Mouse (Mus musculus) hindbrain, postnatal 0 days (tissue): ENCODE results near the gene Nek10. TPM values are rescaled to one million over a fixed set of nuclear protein-coding genes. Genes with fewer than 3 reads are reported as not detected.

Source experiments
- ATAC-seq: fragments of 200-750 bp; cut with Nextera tagmentation; 2 replicates; pipeline ENCODE4 v1.8.0; 2017; ENCODE audit warnings: mild to moderate bottlenecking, moderate TSS enrichment, moderate library complexity
- DNase-seq: peaks from one replicate; pipeline ENCODE4 v3.0.0-alpha.2; 2015; ENCODE audit warnings: low spot score
- H3K27ac ChIP-seq: fragments of 300-500 bp; sonication (generic); 2 replicates; pipeline ENCODE4 v1.5.1; 2014; ENCODE audit warnings: mild to moderate bottlenecking
- H3K27me3 ChIP-seq: fragments of 300-500 bp; sonication (generic); 2 replicates; pipeline ENCODE4 v1.6.1; 2014; ENCODE audit warnings: low read length, mixed read lengths; ENCODE audit not compliant: insufficient read depth
- H3K36me3 ChIP-seq: fragments of 300-500 bp; sonication (generic); 2 replicates; pipeline ENCODE4 v1.6.1; 2014; ENCODE audit warnings: low read length, mixed read lengths; ENCODE audit not compliant: insufficient read depth
- H3K4me1 ChIP-seq: fragments of 300-500 bp; sonication (generic); 2 replicates; pipeline ENCODE4 v1.6.1; 2014; ENCODE audit warnings: antibody characterized with exemption, low read length, mixed read lengths; ENCODE audit not compliant: insufficient read depth
- H3K4me2 ChIP-seq: fragments of 300-500 bp; sonication (generic); 2 replicates; pipeline ENCODE4 v1.6.1; 2014; ENCODE audit warnings: low read depth, mild to moderate bottlenecking, low read length, moderate library complexity, mixed read lengths
- H3K4me3 ChIP-seq: fragments of 300-500 bp; sonication (generic); 2 replicates; pipeline ENCODE4 v1.5.1; 2014; ENCODE audit warnings: low read length
- H3K9ac ChIP-seq: fragments of 300-500 bp; sonication (generic); replicated peaks from 2 replicates; pipeline ENCODE4 v1.6.1; 2014; ENCODE audit warnings: mild to moderate bottlenecking, low read length, moderate library complexity, mixed read lengths
- H3K9me3 ChIP-seq: fragments of 300-500 bp; sonication (generic); 2 replicates; pipeline ENCODE4 v1.6.1; 2016; ENCODE audit warnings: low read length, mixed read lengths
- CTCF ChIP-seq: IDR thresholded peaks from 2 replicates; pipeline ENCODE4 v1.5.1; 2016; ENCODE audit warnings: antibody characterized with exemption, control low read depth, low read depth
- WGBS: fragments of 180-500 bp; shearing (Covaris S2); extraction: QIAGEN DNeasy Blood & Tissue Kit; methylation state at CpG from one replicate; pipeline ENCODE4 v1.1.7; 2014; 5-methylcytosine and 5-hydroxymethylcytosine counted together
- polyA plus RNA-seq: library from polyadenylated mRNA; unstranded; fragments of >200 nt; fragmentation: Nextera tagmentation; extraction: Ambion mirVana; gene quantifications from 2 replicates; pipeline ENCODE4 v1.2.1, GENCODE M21; 2015
- total RNA-seq: library from RNA; depleted of rRNA; stranded (reverse); fragments of >200 nt; gene quantifications from 2 replicates; pipeline ENCODE4 v1.2.3, GENCODE M21; 2014; rRNA removed

Gene Nek10
- total and polyA plus RNA-seq, 2 experiments from 2014 or later, result 0.13 to 0.68 TPM

DNA sequence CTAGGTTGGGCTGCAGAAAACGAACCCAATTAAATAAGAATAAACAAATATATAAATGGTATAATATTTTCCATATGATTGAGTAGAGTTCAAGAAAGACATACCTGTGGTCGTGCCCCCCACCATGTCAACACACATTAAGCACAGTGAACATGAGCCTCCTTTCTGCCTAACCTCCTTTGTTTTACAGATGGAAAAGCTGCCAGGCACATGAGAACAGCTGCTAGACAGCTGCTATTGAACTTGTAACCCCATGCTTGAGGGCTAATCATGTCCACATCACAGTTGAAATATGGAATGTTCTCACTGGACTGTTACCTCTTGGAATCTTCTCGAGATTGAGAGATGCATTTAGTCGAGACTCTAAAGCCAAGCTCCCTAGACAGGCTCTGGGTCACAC lies 245.0 kb downstream of the Nek10 start:
- ATAC-seq, result no peak
- H3K9me3 ChIP-seq, result no peaks in the 10 kb centered on the region
- no peak overlapping the region for H3K4me3 ChIP-seq
- no peaks in the 10 kb centered on the region for H3K36me3 ChIP-seq
- H3K27ac ChIP-seq, result no peak overlapping the region
- WGBS, result 74% methylated on average over 4 of the region's 4 CpGs
- H3K9ac ChIP-seq, result no peak overlapping the region
- TF ChIP-seq CTCF, result no peak
- no peaks in the 10 kb centered on the region for H3K27me3 ChIP-seq
- H3K4me2 ChIP-seq, result no peak overlapping the region
- DNase-seq, result no peak
- H3K4me1 ChIP-seq, result no peaks in the 10 kb centered on the region

DNA sequence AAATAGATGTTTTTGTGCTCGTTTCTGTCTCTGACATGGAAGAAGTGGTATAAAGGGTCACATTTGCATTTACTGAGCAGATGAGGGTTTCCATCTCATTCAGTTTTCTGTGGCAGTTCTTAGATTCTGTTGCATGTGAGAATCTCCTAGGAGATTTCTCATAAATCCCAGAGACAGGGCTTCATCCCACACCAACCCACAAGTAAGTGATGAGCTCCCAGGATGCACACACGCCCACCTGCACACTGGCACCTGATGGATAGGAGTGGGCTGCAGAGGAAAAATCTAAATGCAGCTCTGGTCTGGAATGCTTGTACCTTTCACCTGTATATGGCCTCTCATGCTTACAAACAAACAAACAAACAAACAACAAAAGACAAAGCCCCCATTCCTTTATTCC lies 258.3 kb downstream of the Nek10 start:
- ATAC-seq, result no peak
- H3K4me1 ChIP-seq, result no peaks in the 10 kb centered on the region
- H3K9ac ChIP-seq, result no peak overlapping the region
- no peak overlapping the region for H3K4me2 ChIP-seq
- no peak for DNase-seq
- H3K36me3 ChIP-seq, result no peaks in the 10 kb centered on the region
- H3K27ac ChIP-seq, result no peak overlapping the region
- H3K4me3 ChIP-seq, result no peak overlapping the region
- H3K9me3 ChIP-seq, result no peaks in the 10 kb centered on the region
- 68% methylated on average over 2 of the region's 2 CpGs for WGBS
- no peaks in the 10 kb centered on the region for H3K27me3 ChIP-seq
- TF ChIP-seq CTCF, result no peak

Other genes with a start within 250 kb of the Nek10 start
- gene Slc4a7, start 101.1 kb upstream of the Nek10 start, total RNA-seq, result 27.5 and 27.8 TPM in 2 replicates
- 19.8 and 20.8 TPM in 2 replicates for gene Slc4a7, start 101.1 kb upstream of the Nek10 start, polyA plus RNA-seq